Mouse (Mus musculus): ENCODE measurements around the gene Fbxw8.

Fbxw8 gene

GRCm38 (mm10) chr5:118155565-118155947 is 292 bp upstream of the Fbxw8 start:
- no peak for DNase-seq (ENCODE audit: low spot score)

GRCm38 (mm10) chr5:118149711-118150110 is 5.6 kb downstream of the Fbxw8 start:
- no peak for DNase-seq (ENCODE audit: low spot score)

GRCm38 (mm10) chr5:118147264-118147663 is 8.0 kb downstream of the Fbxw8 start:
- DNase-seq (ENCODE audit: low spot score), result no peak

- no peak for DNase-seq (ENCODE audit: low spot score)
Observed at GRCm38 (mm10) chr5:118145999-118146679, 9.1 kb downstream of the Fbxw8 start.

GRCm38 (mm10) chr5:118145458-118145857 is 9.8 kb downstream of the Fbxw8 start:
- DNase-seq (ENCODE audit: low spot score), result no peak

GRCm38 (mm10) chr5:118144770-118145169 is 10.5 kb downstream of the Fbxw8 start:
- DNase-seq (ENCODE audit: low spot score), result no peak

- DNase-seq (ENCODE audit: low spot score), result no peak
Observed at GRCm38 (mm10) chr5:118144327-118144726, 10.9 kb downstream of the Fbxw8 start.

- DNase-seq (ENCODE audit: low spot score), result no peak
Observed at GRCm38 (mm10) chr5:118143211-118144026, 11.8 kb downstream of the Fbxw8 start.

- no peak for DNase-seq (ENCODE audit: low spot score)
Observed at GRCm38 (mm10) chr5:118142471-118142870, 12.8 kb downstream of the Fbxw8 start.

GRCm38 (mm10) chr5:118139630-118140029 is 15.6 kb downstream of the Fbxw8 start:
- DNase-seq (ENCODE audit: low spot score), result no peak

- no peak for DNase-seq (ENCODE audit: low spot score)
Observed at GRCm38 (mm10) chr5:118136391-118136790, 18.9 kb downstream of the Fbxw8 start.

GRCm38 (mm10) chr5:118128651-118129050 is 26.6 kb downstream of the Fbxw8 start:
- no peak for DNase-seq (ENCODE audit: low spot score)

GRCm38 (mm10) chr5:118128208-118128607 is 27.1 kb downstream of the Fbxw8 start:
- DNase-seq (ENCODE audit: low spot score), result no peak

GRCm38 (mm10) chr5:118126671-118127070 is 28.6 kb downstream of the Fbxw8 start:
- DNase-seq (ENCODE audit: low spot score), result no peak

- DNase-seq (ENCODE audit: low spot score), result no peak
Observed at GRCm38 (mm10) chr5:118123096-118123495, 32.2 kb downstream of the Fbxw8 start.

GRCm38 (mm10) chr5:118121928-118122327 is 33.3 kb downstream of the Fbxw8 start:
- DNase-seq (ENCODE audit: low spot score), result no peak

GRCm38 (mm10) chr5:118120670-118121069 is 34.6 kb downstream of the Fbxw8 start:
- no peak for DNase-seq (ENCODE audit: low spot score)

- no peak for DNase-seq (ENCODE audit: low spot score)
Observed at GRCm38 (mm10) chr5:118118922-118119321, 36.3 kb downstream of the Fbxw8 start.

- no peak for DNase-seq (ENCODE audit: low spot score)
Observed at GRCm38 (mm10) chr5:118118351-118118750, 36.9 kb downstream of the Fbxw8 start.

GRCm38 (mm10) chr5:118113617-118114016 is 41.6 kb downstream of the Fbxw8 start:
- peak; percentile 77 for DNase-seq (ENCODE audit: low spot score)

- DNase-seq (ENCODE audit: low spot score), result no peak
Observed at GRCm38 (mm10) chr5:118113043-118113442, 42.2 kb downstream of the Fbxw8 start.

GRCm38 (mm10) chr5:118108794-118109440 is 46.3 kb downstream of the Fbxw8 start:
- no peak for DNase-seq (ENCODE audit: low spot score)
